Mouse (Mus musculus) intestine, embryonic 16.5 days (tissue): ENCODE data around the gene Lrrc3b. TPM values are rescaled to one million over a fixed set of nuclear protein-coding genes. Genes with fewer than 3 reads are reported as not detected.

ENCODE experiments used
- ATAC-seq: fragments of 200-750 bp; cut with Nextera tagmentation; 2 replicates; pipeline ENCODE4 v1.8.0; 2017; ENCODE audit warnings: moderate TSS enrichment, moderate library complexity
- H3K27ac ChIP-seq: fragments of 300-500 bp; sonication (generic); 2 replicates; pipeline ENCODE4 v1.5.1; 2014; ENCODE audit warnings: mild to moderate bottlenecking, low read length
- H3K27me3 ChIP-seq: fragments of 300-500 bp; sonication (generic); replicated peaks from 2 replicates; pipeline ENCODE4 v1.6.1; 2014; ENCODE audit warnings: low read length, control low read depth, mixed read lengths; ENCODE audit not compliant: control insufficient read depth, insufficient read depth
- H3K36me3 ChIP-seq: fragments of 300-500 bp; sonication (generic); 2 replicates; pipeline ENCODE4 v1.6.1; 2014; ENCODE audit warnings: low read length, control low read depth; ENCODE audit not compliant: control insufficient read depth, insufficient read depth
- H3K4me1 ChIP-seq: fragments of 300-500 bp; sonication (generic); 2 replicates; pipeline ENCODE4 v1.6.1; 2014; ENCODE audit warnings: low read length, control low read depth, mixed read lengths; ENCODE audit not compliant: control insufficient read depth, insufficient read depth
- H3K4me2 ChIP-seq: fragments of 300-500 bp; sonication (generic); 2 replicates; pipeline ENCODE4 v1.6.1; 2014; ENCODE audit warnings: low read depth, low read length, control low read depth
- H3K4me3 ChIP-seq: fragments of 300-500 bp; sonication (generic); 2 replicates; pipeline ENCODE4 v1.5.1; 2014; ENCODE audit warnings: mild to moderate bottlenecking, low read length
- H3K9ac ChIP-seq: fragments of 300-500 bp; sonication (generic); 2 replicates; pipeline ENCODE4 v1.6.1; 2014; ENCODE audit warnings: low read depth, low read length
- H3K9me3 ChIP-seq: fragments of 300-500 bp; sonication (generic); 2 replicates; pipeline ENCODE4 v1.6.1; 2016; ENCODE audit warnings: low read length, control low read depth; ENCODE audit not compliant: control insufficient read depth
- WGBS: fragments of 180-500 bp; shearing (Covaris S2); extraction: QIAGEN DNeasy Blood & Tissue Kit; methylation state at CpG from one replicate; pipeline ENCODE4 v1.1.7; 2014; 5-methylcytosine and 5-hydroxymethylcytosine counted together
- polyA plus RNA-seq: library from polyadenylated mRNA; unstranded; fragments of >200 nt; fragmentation: Nextera tagmentation; extraction: Ambion mirVana; gene quantifications from 2 replicates; pipeline ENCODE4 v1.2.1, GENCODE M21; 2015

The Lrrc3b gene
- polyA plus RNA-seq, 1 experiment from 2014 or later, result 3.3 TPM

- no peak overlapping the region for H3K9ac ChIP-seq
- no peak overlapping the region for H3K4me3 ChIP-seq
- ATAC-seq, result no peak
- no peaks in the 10 kb centered on the region for H3K36me3 ChIP-seq
- H3K27ac ChIP-seq, result no peak overlapping the region
- no peaks in the 10 kb centered on the region for H3K4me1 ChIP-seq
- no peak overlapping the region for H3K4me2 ChIP-seq
- no peaks in the 10 kb centered on the region for H3K9me3 ChIP-seq
- no peaks in the 10 kb centered on the region for H3K27me3 ChIP-seq
- WGBS, result 73% methylated on average over 3 of the region's 3 CpGs
These were observed 79.7 kb downstream of the Lrrc3b start for GRCm38 (mm10) chr14:15359134-15359533.

GRCm38 (mm10) chr14:15355512-15355911 is 83.3 kb downstream of the Lrrc3b start:
- Histone ChIP-seq H3K36me3 (no peaks in the 10 kb centered on the region), H3K27ac (no peak overlapping the region), H3K4me1 (no peaks in the 10 kb centered on the region), H3K9me3 (no peaks in the 10 kb centered on the region), H3K4me2 (no peak overlapping the region), H3K9ac (no peak overlapping the region), H3K4me3 (no peak overlapping the region), H3K27me3 (no peaks in the 10 kb centered on the region)
- no peak for ATAC-seq
- WGBS, result 23% methylated on average over 3 of the region's 3 CpGs

GRCm38 (mm10) chr14:15354299-15354698 is 84.5 kb downstream of the Lrrc3b start:
- H3K9me3 ChIP-seq, result no peaks in the 10 kb centered on the region
- H3K9ac ChIP-seq, result no peak overlapping the region
- no peak overlapping the region for H3K4me2 ChIP-seq
- H3K4me3 ChIP-seq, result no peak overlapping the region
- H3K27ac ChIP-seq, result no peak overlapping the region
- no peaks in the 10 kb centered on the region for H3K36me3 ChIP-seq
- H3K27me3 ChIP-seq, result no peaks in the 10 kb centered on the region
- ATAC-seq, result no peak
- 39% methylated on average over 5 of the region's 5 CpGs for WGBS
- no peaks in the 10 kb centered on the region for H3K4me1 ChIP-seq

- no peak overlapping the region for H3K4me2 ChIP-seq
- peak; percentile 72; the same call in 1 of the 2 replicates for ATAC-seq
- H3K9ac ChIP-seq, result no peak overlapping the region
- H3K4me3 ChIP-seq, result no peak overlapping the region
- H3K36me3 ChIP-seq, result no peaks in the 10 kb centered on the region
- WGBS, result 36% methylated on average over 2 of the region's 2 CpGs
- H3K4me1 ChIP-seq, result no peaks in the 10 kb centered on the region
- no peaks in the 10 kb centered on the region for H3K27me3 ChIP-seq
- no peaks in the 10 kb centered on the region for H3K9me3 ChIP-seq
- no peak overlapping the region for H3K27ac ChIP-seq
These were observed 105.7 kb downstream of the Lrrc3b start for GRCm38 (mm10) chr14:15333130-15333529.

- no peaks in the 10 kb centered on the region for H3K36me3 ChIP-seq
- H3K27me3 ChIP-seq, result no peaks in the 10 kb centered on the region
- WGBS, result 59% methylated on average over 1 of the region's 1 CpGs
- no peaks in the 10 kb centered on the region for H3K4me1 ChIP-seq
- no peak overlapping the region for H3K27ac ChIP-seq
- no peaks in the 10 kb centered on the region for H3K9me3 ChIP-seq
- no peak for ATAC-seq
- no peak overlapping the region for H3K4me2 ChIP-seq
- no peak overlapping the region for H3K4me3 ChIP-seq
- no peak overlapping the region for H3K9ac ChIP-seq
These were observed 107.4 kb downstream of the Lrrc3b start for GRCm38 (mm10) chr14:15331370-15331769.

GRCm38 (mm10) chr14:15330155-15330554 is 108.6 kb downstream of the Lrrc3b start:
- no peak overlapping the region for H3K9ac ChIP-seq
- no peaks in the 10 kb centered on the region for H3K9me3 ChIP-seq
- no peak overlapping the region for H3K4me2 ChIP-seq
- no peaks in the 10 kb centered on the region for H3K36me3 ChIP-seq
- no peak overlapping the region for H3K4me3 ChIP-seq
- H3K4me1 ChIP-seq, result no peaks in the 10 kb centered on the region
- no peak overlapping the region for H3K27ac ChIP-seq
- H3K27me3 ChIP-seq, result no peaks in the 10 kb centered on the region
- ATAC-seq, result no peak
- WGBS, result 71% methylated on average over 1 of the region's 1 CpGs

GRCm38 (mm10) chr14:15325872-15326271 is 112.9 kb downstream of the Lrrc3b start:
- Histone ChIP-seq H3K9me3 (no peaks in the 10 kb centered on the region), H3K4me3 (no peak overlapping the region), H3K27ac (no peak overlapping the region), H3K4me2 (no peak overlapping the region), H3K27me3 (no peaks in the 10 kb centered on the region), H3K36me3 (no peaks in the 10 kb centered on the region), H3K9ac (no peak overlapping the region), H3K4me1 (no peaks in the 10 kb centered on the region)
- WGBS, result 88% methylated on average over 1 of the region's 1 CpGs
- no peak for ATAC-seq

- H3K9me3 ChIP-seq, result no peaks in the 10 kb centered on the region
- H3K27me3 ChIP-seq, result no peaks in the 10 kb centered on the region
- 87% methylated on average over 9 of the region's 9 CpGs for WGBS
- no peak overlapping the region for H3K9ac ChIP-seq
- no peak for ATAC-seq
- H3K4me1 ChIP-seq, result no peaks in the 10 kb centered on the region
- H3K27ac ChIP-seq, result no peak overlapping the region
- H3K4me3 ChIP-seq, result no peak overlapping the region
- H3K36me3 ChIP-seq, result no peaks in the 10 kb centered on the region
- no peak overlapping the region for H3K4me2 ChIP-seq
These were observed 116.2 kb downstream of the Lrrc3b start for GRCm38 (mm10) chr14:15322441-15323123.

GRCm38 (mm10) chr14:15319399-15319915 is 119.3 kb downstream of the Lrrc3b start:
- no peaks in the 10 kb centered on the region for H3K4me1 ChIP-seq
- H3K27ac ChIP-seq, result no peak overlapping the region
- no peaks in the 10 kb centered on the region for H3K27me3 ChIP-seq
- no peaks in the 10 kb centered on the region for H3K36me3 ChIP-seq
- no peak overlapping the region for H3K4me2 ChIP-seq
- no peak overlapping the region for H3K4me3 ChIP-seq
- no peaks in the 10 kb centered on the region for H3K9me3 ChIP-seq
- ATAC-seq, result no peak
- no peak overlapping the region for H3K9ac ChIP-seq

GRCm38 (mm10) chr14:15308576-15308975 is 130.2 kb downstream of the Lrrc3b start:
- no peaks in the 10 kb centered on the region for H3K36me3 ChIP-seq

More at GRCm38 (mm10) chr14:15308576-15308975, 130.2 kb downstream of the Lrrc3b start:
- no peak for ATAC-seq
- H3K9ac ChIP-seq, result no peak overlapping the region
- whole genome bisulfite sequencing, result 74% methylated on average over 2 of the region's 2 CpGs
- H3K27ac ChIP-seq, result no peak overlapping the region
- H3K27me3 ChIP-seq, result no peaks in the 10 kb centered on the region
- H3K4me2 ChIP-seq, result no peak overlapping the region
- no peaks in the 10 kb centered on the region for H3K9me3 ChIP-seq
- no peak overlapping the region for H3K4me3 ChIP-seq
- H3K4me1 ChIP-seq, result no peaks in the 10 kb centered on the region
